Mouse (Mus musculus) MEL (cell line): ENCODE results near the gene Acadm. TPM values are rescaled to one million over a fixed set of nuclear protein-coding genes. Genes with fewer than 3 reads are reported as not detected.

Experiments
- DNase-seq: peaks from one replicate; pipeline ENCODE4 v3.0.0; 2011; ENCODE audit warnings: low read depth, low spot score
- H3K27ac ChIP-seq: 2 replicates; pipeline ENCODE4 v1.5.1; 2012; ENCODE audit warnings: low read depth, mild to moderate bottlenecking, control low read depth, low read length, moderate library complexity; ENCODE audit not compliant: control insufficient read depth
- H3K27me3 ChIP-seq, 2 experiments: fragments of 150-350 bp in 1 of 2; sonication (generic) in 1 of 2; 2 replicates each; pipeline ENCODE4 v1.6.1; 2012; ENCODE audit warnings: low read length in 2 of 2, mild to moderate bottlenecking in 2 of 2, improper control_type of control experiment in 1 of 2, moderate library complexity in 1 of 2; ENCODE audit not compliant: insufficient read depth in 2 of 2, control insufficient read depth in 1 of 2
- H3K36me3 ChIP-seq, 2 experiments: 2 replicates each; pipeline ENCODE4 v1.6.1; 2012 to 2014; ENCODE audit warnings: low read length in 2 of 2, improper control_type of control experiment in 1 of 2, inconsistent platforms in 1 of 2, mild to moderate bottlenecking in 1 of 2; ENCODE audit not compliant: insufficient read depth in 2 of 2, control insufficient read depth in 1 of 2
- H3K4me1 ChIP-seq, 2 experiments: fragments of 150-350 bp in 1 of 2; sonication (generic) in 1 of 2; 2 replicates each; pipeline ENCODE4 v1.6.1; 2012; ENCODE audit warnings: low read length in 2 of 2, improper control_type of control experiment in 1 of 2, mild to moderate bottlenecking in 1 of 2; ENCODE audit not compliant: insufficient read depth in 2 of 2, control insufficient read depth in 1 of 2
- H3K4me3 ChIP-seq, 2 experiments: fragments of 150-350 bp in 1 of 2; sonication (generic) in 1 of 2; 2 replicates each; pipeline ENCODE4 v1.5.1; 2012; ENCODE audit warnings: low read depth in 2 of 2, low read length in 2 of 2, mild to moderate bottlenecking in 2 of 2, moderate library complexity in 2 of 2, control low read depth in 1 of 2, improper control_type of control experiment in 1 of 2; ENCODE audit not compliant: control insufficient read depth in 1 of 2, insufficient read depth in 1 of 2
- H3K79me2 ChIP-seq: 2 replicates; pipeline ENCODE4 v1.6.1; 2012; ENCODE audit warnings: mild to moderate bottlenecking, low read length, moderate library complexity; ENCODE audit not compliant: control insufficient read depth, poor library complexity, insufficient read depth
- H3K9ac ChIP-seq: 2 replicates; pipeline ENCODE4 v1.6.1; 2012; ENCODE audit warnings: low read depth, mild to moderate bottlenecking, control low read depth, low read length, moderate library complexity; ENCODE audit not compliant: control insufficient read depth, poor library complexity, severe bottlenecking
- H3K9me3 ChIP-seq: fragments of 150-350 bp; sonication (generic); replicated peaks from 2 replicates; pipeline ENCODE4 v1.6.1; 2012; ENCODE audit warnings: mild to moderate bottlenecking, low read length, improper control_type of control experiment, moderate library complexity; ENCODE audit not compliant: insufficient read depth
- CHD1 ChIP-seq: IDR thresholded peaks from 2 replicates; pipeline ENCODE4 v1.6.1; 2012; ENCODE audit warnings: low read depth, mild to moderate bottlenecking, inconsistent platforms, low read length, improper control_type of control experiment
- CHD2 ChIP-seq: IDR thresholded peaks from 2 replicates; pipeline ENCODE4 v1.6.1; 2011; ENCODE audit warnings: low read length, improper control_type of control experiment
- E2F4 ChIP-seq: IDR thresholded peaks from 2 replicates; pipeline ENCODE4 v1.6.1; 2011; ENCODE audit warnings: low read depth, low read length, improper control_type of control experiment, borderline replicate concordance
- ELF1 ChIP-seq: IDR thresholded peaks from 2 replicates; pipeline ENCODE4 v1.6.1; 2014; ENCODE audit warnings: low read depth, mild to moderate bottlenecking, inconsistent platforms, low read length, improper control_type of control experiment, moderate library complexity
- EP300 ChIP-seq, 2 experiments: IDR thresholded peaks; 2 replicates each; pipeline ENCODE4 v1.6.1; 2011; ENCODE audit warnings: improper control_type of control experiment in 2 of 2, low read length in 2 of 2, low read depth in 1 of 2, mild to moderate bottlenecking in 1 of 2
- GABPA ChIP-seq: IDR thresholded peaks from 2 replicates; pipeline ENCODE4 v1.6.1; 2012; ENCODE audit warnings: low read depth, mild to moderate bottlenecking, inconsistent platforms, low read length, improper control_type of control experiment, moderate library complexity
- JUND ChIP-seq: IDR thresholded peaks from 2 replicates; pipeline ENCODE4 v1.6.1; 2011; ENCODE audit warnings: low read depth, mild to moderate bottlenecking, improper control_type of control experiment, low read length
- KAT2A ChIP-seq: conservative IDR thresholded peaks from 2 replicates; pipeline ENCODE4 v1.6.1; 2012; ENCODE audit warnings: low read depth, low read length, improper control_type of control experiment, inconsistent platforms
- MAFK ChIP-seq: IDR thresholded peaks from 2 replicates; pipeline ENCODE4 v1.6.1; 2011; ENCODE audit warnings: low read depth, mild to moderate bottlenecking, low read length, improper control_type of control experiment, borderline replicate concordance
- MAX ChIP-seq: IDR thresholded peaks from 2 replicates; pipeline ENCODE4 v1.6.1; 2011; ENCODE audit warnings: low read length, improper control_type of control experiment
- MAZ ChIP-seq: IDR thresholded peaks from 2 replicates; pipeline ENCODE4 v1.6.1; 2012; ENCODE audit warnings: low read depth, mild to moderate bottlenecking, inconsistent platforms, low read length, improper control_type of control experiment
- MYB ChIP-seq: IDR thresholded peaks from 2 replicates; pipeline ENCODE4 v1.6.1; 2011; ENCODE audit warnings: mild to moderate bottlenecking, low read depth, low read length, improper control_type of control experiment
- NRF1 ChIP-seq: IDR thresholded peaks from 2 replicates; pipeline ENCODE4 v1.6.1; 2014; ENCODE audit warnings: low read depth, mild to moderate bottlenecking, inconsistent platforms, low read length, improper control_type of control experiment, moderate library complexity; ENCODE audit not compliant: poor library complexity, insufficient read depth, severe bottlenecking
- POLR2A ChIP-seq, 2 experiments: IDR thresholded peaks; 2 replicates each; pipeline ENCODE4 v1.6.1; 2011 to 2012; ENCODE audit warnings: low read length in 2 of 2, mild to moderate bottlenecking in 2 of 2, control low read depth in 1 of 2, improper control_type of control experiment in 1 of 2, low read depth in 1 of 2, moderate library complexity in 1 of 2; ENCODE audit not compliant: control insufficient read depth in 1 of 2, insufficient read depth in 1 of 2, poor library complexity in 1 of 2
- POLR2AphosphoS2 ChIP-seq: IDR thresholded peaks from 2 replicates; pipeline ENCODE4 v1.6.1; 2011; ENCODE audit warnings: low read length, improper control_type of control experiment
- RAD21 ChIP-seq: IDR thresholded peaks from 2 replicates; pipeline ENCODE4 v1.6.1; 2011; ENCODE audit warnings: mild to moderate bottlenecking, low read depth, low read length, improper control_type of control experiment
- SIN3A ChIP-seq: IDR thresholded peaks from 2 replicates; pipeline ENCODE4 v1.6.1; 2012; ENCODE audit warnings: low read length, improper control_type of control experiment, inconsistent platforms
- TCF12 ChIP-seq: IDR thresholded peaks from 2 replicates; pipeline ENCODE4 v1.6.1; 2014; ENCODE audit warnings: low read depth, mild to moderate bottlenecking, inconsistent platforms, low read length, improper control_type of control experiment, moderate library complexity
- USF1 ChIP-seq: IDR thresholded peaks from 2 replicates; pipeline ENCODE4 v1.6.1; 2014; ENCODE audit warnings: low read depth, mild to moderate bottlenecking, inconsistent platforms, low read length, improper control_type of control experiment, moderate library complexity
- ZC3H11A ChIP-seq: IDR thresholded peaks from 2 replicates; pipeline ENCODE4 v1.6.1; 2012; ENCODE audit warnings: low read depth, mild to moderate bottlenecking, inconsistent platforms, low read length, improper control_type of control experiment
- ZKSCAN1 ChIP-seq: IDR thresholded peaks from 2 replicates; pipeline ENCODE4 v1.6.1; 2012; ENCODE audit warnings: low read depth, mild to moderate bottlenecking, inconsistent platforms, low read length, improper control_type of control experiment, moderate library complexity
- ZMIZ1 ChIP-seq: IDR thresholded peaks from 2 replicates; pipeline ENCODE4 v1.6.1; 2012; ENCODE audit warnings: low read depth, mild to moderate bottlenecking, inconsistent platforms, low read length, improper control_type of control experiment, moderate library complexity
- polyA plus RNA-seq, 2 experiments: library from polyadenylated mRNA; stranded (reverse) in 1 of 2; unstranded in 1 of 2; fragments of >175 nt in 1 of 2; fragments of >200 nt in 1 of 2; gene quantifications; 2 replicates each; pipeline versions ENCODE4 v1.2.1 to v1.2.4; 2012; ENCODE audit warnings: low replicate concordance in 2 of 2, low read depth in 1 of 2; ENCODE audit not compliant: insufficient read length in 2 of 2, insufficient read depth in 1 of 2, missing spikeins in 1 of 2
- total RNA-seq: library from RNA; depleted of rRNA; stranded (reverse); fragments of 300-350 nt; gene quantifications from 2 replicates; pipeline ENCODE4 v1.2.3, GENCODE M21; 2012

Acadm gene
- total and polyA plus RNA-seq, 3 experiments: 36.7 to 44.3 TPM; not detected in 1

DNA sequence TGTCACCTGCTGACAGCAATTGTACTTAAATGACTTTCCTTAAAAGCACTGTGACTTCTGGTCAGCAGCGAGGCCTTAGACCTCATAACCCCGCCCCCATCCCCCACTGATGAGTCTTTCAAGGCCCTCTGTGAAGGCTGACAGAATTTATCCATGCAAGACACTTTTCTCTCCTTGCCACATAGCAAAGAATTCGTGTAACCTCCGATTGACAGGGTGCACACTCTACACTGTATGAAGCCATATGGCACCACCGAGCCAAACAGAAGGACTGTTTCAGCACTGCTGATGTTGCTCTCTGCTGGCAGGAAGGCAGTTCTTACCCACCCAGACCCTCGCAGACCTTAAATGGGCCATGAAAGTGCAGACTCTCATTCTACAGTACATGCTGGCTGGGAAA, 30.6 kb upstream of the Acadm start:
- DNase-seq: no peak
- no peaks in the 10 kb centered on the region for H3K9me3 ChIP-seq
- no peak overlapping the region for H3K4me3 ChIP-seq
- TF ChIP-seq MAFK: no peak
- no peak for TF ChIP-seq SIN3A
- TF ChIP-seq RAD21: no peak
- TF ChIP-seq ZMIZ1: no peak
- TF ChIP-seq CHD1: no peak
- TF ChIP-seq MAX: no peak
- TF ChIP-seq JUND: no peak
- TF ChIP-seq MAZ: no peak
- TF ChIP-seq GABPA: no peak
- TF ChIP-seq NRF1: no peak
- no peaks in the 10 kb centered on the region for H3K4me1 ChIP-seq
- no peaks in the 10 kb centered on the region for H3K79me2 ChIP-seq
- H3K27me3 ChIP-seq: peaks cover 3% of the 10 kb centered on the region in 2 experiments; a peak in 2 of 4 replicates
- no peak overlapping the region for H3K9ac ChIP-seq
- H3K36me3 ChIP-seq: no peaks in the 10 kb centered on the region
- H3K27ac ChIP-seq: no peak overlapping the region

DNA sequence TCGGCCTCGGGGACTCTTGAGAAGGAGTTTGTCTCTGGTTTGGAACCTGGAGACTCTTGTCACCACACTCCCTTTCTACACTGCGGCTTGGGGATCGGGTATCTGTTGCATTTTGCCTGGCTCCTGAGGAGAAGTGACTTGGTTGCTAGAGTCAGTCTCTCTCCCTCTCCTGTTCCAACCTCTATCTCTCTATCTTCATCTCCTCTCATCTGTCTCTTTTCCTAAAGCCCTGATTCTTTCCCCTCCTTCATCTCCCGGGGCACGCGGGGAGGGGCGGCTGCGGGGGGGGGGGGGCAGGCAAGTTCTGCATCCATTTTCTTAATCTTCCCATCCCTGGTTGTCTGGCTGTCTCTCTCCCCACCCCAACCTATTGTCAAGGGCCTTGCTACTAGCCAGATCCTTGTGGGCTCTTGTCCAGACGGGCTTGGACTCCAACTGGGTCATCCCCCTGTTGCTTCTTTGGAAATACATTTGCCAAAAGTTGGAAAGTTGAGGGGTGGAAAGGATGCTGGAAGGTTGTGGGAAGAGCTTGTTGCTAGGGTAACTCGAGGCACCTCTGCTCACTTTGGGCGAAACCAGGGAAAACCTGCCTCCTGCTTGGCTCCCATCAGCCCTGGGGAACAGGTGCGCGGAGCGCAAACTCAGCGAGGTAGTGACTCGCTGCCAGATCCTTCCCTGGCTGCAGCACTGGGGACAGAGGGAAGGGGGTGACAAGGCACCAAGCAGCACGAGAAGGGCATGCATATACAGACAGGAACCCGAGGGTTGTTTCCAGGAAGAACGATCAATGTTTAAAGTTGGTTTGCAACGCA, 29.7 kb upstream of the Acadm start:
- no peak for DNase-seq
- Histone ChIP-seq H3K9ac (no peak overlapping the region), H3K4me3 (no peak overlapping the region), H3K9me3 (no peaks in the 10 kb centered on the region)
- TF ChIP-seq CHD2: no peak
- TF ChIP-seq RAD21: no peak
- TF ChIP-seq MAZ: no peak
- TF ChIP-seq EP300 (IDR thresholded peaks at IDR 0.05; ENCODE audit: low read depth in 1 of 2, low read length in 2 of 2): no peak
- TF ChIP-seq ZC3H11A: no peak
- TF ChIP-seq POLR2AphosphoS2: no peak
- no peak for TF ChIP-seq GABPA
- no peak for TF ChIP-seq ELF1
- TF ChIP-seq TCF12: no peak
- TF ChIP-seq USF1: no peak
- no peak for TF ChIP-seq NRF1
- TF ChIP-seq ZKSCAN1: no peak
- TF ChIP-seq MYB: no peak
- no peak for TF ChIP-seq KAT2A
- TF ChIP-seq POLR2A (IDR thresholded peaks at IDR 0.05; ENCODE audit: control insufficient read depth in 1 of 2, insufficient read depth in 1 of 2, low read depth in 1 of 2, low read length in 2 of 2, poor library complexity in 1 of 2): no peak
- no peak for TF ChIP-seq E2F4
- TF ChIP-seq, all 39 proteins: peak for 0
- Histone ChIP-seq H3K27me3 (peaks cover 0 to under 1% of the 10 kb centered on the region in 2 experiments; a peak in 1 of 4 replicates), H3K27ac (no peak overlapping the region), H3K79me2 (no peaks in the 10 kb centered on the region), H3K4me1 (no peaks in the 10 kb centered on the region), H3K36me3 (no peaks in the 10 kb centered on the region)
